Mouse (Mus musculus): Measurements from ENCODE around the gene Senp6. TPM values are rescaled to one million over a fixed set of nuclear protein-coding genes. Genes with fewer than 3 reads are reported as not detected.

Gene Senp6
- polyA plus RNA-seq, 1 experiment from 2014 or later = 48.5 TPM

DNA sequence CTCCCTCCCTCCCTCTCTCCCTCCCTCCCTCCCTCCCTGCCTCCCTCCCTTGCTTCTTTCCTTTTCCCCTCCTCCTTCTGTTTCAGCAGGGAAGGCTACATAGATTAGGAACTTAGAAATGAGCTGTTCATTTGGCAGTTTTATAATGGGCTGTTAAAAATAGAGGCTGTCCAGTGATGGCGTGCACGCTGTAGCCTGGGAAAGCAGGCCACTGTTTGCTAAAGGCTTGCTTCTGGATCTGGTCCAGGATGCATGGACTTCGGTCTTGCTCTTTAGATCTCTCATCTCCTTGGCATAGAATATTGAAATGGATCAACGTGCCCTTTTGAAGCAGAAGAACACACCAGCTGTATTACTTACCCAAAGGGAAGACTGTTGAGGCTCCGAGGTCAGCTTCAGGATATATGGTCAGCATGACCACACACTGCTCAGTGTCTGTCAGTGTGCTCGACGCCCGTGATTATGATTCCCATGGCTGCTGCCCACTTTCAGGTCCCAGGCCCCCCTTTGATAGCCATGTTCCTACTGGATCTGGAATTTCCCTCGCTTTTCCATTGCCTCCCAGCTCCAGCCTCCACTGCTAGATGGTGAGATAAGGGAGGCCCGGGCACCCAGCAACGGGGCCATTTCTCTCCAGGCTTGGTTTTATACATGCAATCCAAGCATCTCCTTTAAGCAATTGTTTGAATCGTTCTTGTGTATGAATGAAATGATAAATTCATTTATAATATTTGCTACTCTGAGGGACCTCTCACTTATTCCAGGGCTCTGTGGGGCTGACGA is 110.2 kb downstream of the Senp6 start:
- Histone ChIP-seq H3K27ac (ENCODE audit: low read length) (no peak overlapping the region), H3K4me2 (ENCODE audit: low read length) (no peak overlapping the region), H3K36me3 (ENCODE audit: control insufficient read depth, insufficient read depth) (no peaks in the 10 kb centered on the region), H3K9me3 (ENCODE audit: control insufficient read depth, low read length) (no peaks in the 10 kb centered on the region), H3K9ac (replicated peaks; ENCODE audit: low read depth, low read length) (no peak overlapping the region), H3K27me3 (replicated peaks; ENCODE audit: control insufficient read depth, insufficient read depth, low read length) (no peaks in the 10 kb centered on the region), H3K4me1 (replicated peaks; ENCODE audit: control insufficient read depth, insufficient read depth, low read length) (peaks cover 3% of the 10 kb centered on the region; the same call in 1 of the 2 replicates), H3K4me3 (replicated peaks; ENCODE audit: low read length) (no peak overlapping the region)
- 63% methylated on average over 13 of the region's 13 CpGs for WGBS
- ATAC-seq = no peak

DNA sequence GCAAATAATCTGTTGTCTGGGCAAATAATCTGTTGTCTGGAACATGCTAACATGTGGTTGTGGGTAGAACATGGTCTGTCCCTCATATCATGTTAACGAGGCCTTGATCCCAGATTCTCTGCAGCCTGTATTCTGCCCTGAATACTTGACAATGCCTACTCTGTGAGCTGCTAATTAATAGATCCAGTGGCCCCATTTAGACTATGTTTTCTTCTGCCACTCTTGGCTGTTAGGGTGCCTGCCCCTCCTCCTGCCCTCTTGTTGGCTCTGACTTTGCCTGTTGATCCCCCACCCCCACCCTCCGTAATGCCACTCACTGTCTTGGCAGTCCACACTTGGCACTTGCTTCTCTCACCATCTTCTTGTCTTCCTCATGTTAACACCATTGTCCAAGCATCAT is 112.0 kb downstream of the Senp6 start:
- WGBS = 23% methylated on average over 2 of the region's 2 CpGs
- peak; percentile 46; the same call in 1 of the 2 replicates for ATAC-seq

DNA sequence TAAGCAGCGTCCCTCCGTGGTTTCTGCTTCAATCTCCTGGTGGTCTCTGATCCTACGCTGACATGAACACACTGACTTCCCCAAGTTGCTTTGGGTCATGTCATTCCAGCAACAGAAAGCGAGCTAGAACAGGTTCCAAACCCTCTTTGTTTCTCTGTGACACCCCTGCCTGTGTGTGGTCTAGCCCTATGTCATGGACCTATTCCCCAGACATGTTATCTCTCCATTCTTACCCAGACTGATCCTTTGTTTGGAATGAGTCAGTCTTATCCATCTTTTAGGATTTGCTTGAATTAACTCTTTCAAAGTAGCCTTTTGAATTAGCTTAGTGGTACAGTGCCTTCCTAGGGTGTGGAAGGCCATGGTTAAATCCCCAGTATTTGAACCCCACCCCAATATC is 113.0 kb downstream of the Senp6 start:
- Histone ChIP-seq H3K27me3 (replicated peaks; ENCODE audit: control insufficient read depth, insufficient read depth, low read length) (no peaks in the 10 kb centered on the region), H3K9ac (replicated peaks; ENCODE audit: low read depth, low read length) (no peak overlapping the region), H3K36me3 (ENCODE audit: control insufficient read depth, insufficient read depth) (no peaks in the 10 kb centered on the region), H3K27ac (ENCODE audit: low read length) (no peak overlapping the region), H3K4me1 (replicated peaks; ENCODE audit: control insufficient read depth, insufficient read depth, low read length) (no peaks in the 10 kb centered on the region; the same call in none of the 2 replicates), H3K4me2 (ENCODE audit: low read length) (no peak overlapping the region), H3K4me3 (replicated peaks; ENCODE audit: low read length) (no peak overlapping the region), H3K9me3 (ENCODE audit: control insufficient read depth, low read length) (no peaks in the 10 kb centered on the region)
- 86% methylated on average over 4 of the region's 4 CpGs for WGBS
- ATAC-seq = no peak

More for the DNA sequence above, 112.0 kb downstream of the Senp6 start:
- peaks cover under 1% of the 10 kb centered on the region; the same call in 1 of the 2 replicates for H3K4me1 ChIP-seq (replicated peaks; ENCODE audit: control insufficient read depth, insufficient read depth, low read length)
- H3K27ac ChIP-seq (ENCODE audit: low read length) = no peak overlapping the region
- no peak overlapping the region for H3K4me2 ChIP-seq (ENCODE audit: low read length)
- no peak overlapping the region for H3K4me3 ChIP-seq (replicated peaks; ENCODE audit: low read length)
- H3K36me3 ChIP-seq (ENCODE audit: control insufficient read depth, insufficient read depth) = no peaks in the 10 kb centered on the region
- H3K9me3 ChIP-seq (ENCODE audit: control insufficient read depth, low read length) = no peaks in the 10 kb centered on the region
- no peak overlapping the region for H3K9ac ChIP-seq (replicated peaks; ENCODE audit: low read depth, low read length)
- H3K27me3 ChIP-seq (replicated peaks; ENCODE audit: control insufficient read depth, insufficient read depth, low read length) = no peaks in the 10 kb centered on the region

DNA sequence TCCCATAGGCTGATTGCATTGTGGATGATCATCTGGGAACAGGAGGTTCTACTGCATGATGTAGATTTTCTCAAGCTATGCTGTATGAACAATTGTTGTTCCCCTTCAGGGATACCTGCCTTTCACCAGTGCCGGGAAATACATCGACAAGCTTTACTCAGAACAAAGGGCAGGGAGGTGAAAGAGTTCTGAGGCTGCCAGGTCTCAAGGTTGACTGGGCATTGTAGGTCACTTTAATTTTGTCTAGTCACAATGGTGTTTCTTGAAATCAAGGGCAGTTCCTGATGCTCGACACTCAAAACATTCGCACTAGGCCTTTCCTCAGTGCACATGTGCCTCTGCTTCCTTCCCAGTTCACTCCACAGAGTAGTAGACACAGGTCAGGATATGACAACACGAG is 114.1 kb downstream of the Senp6 start:
- WGBS = 81% methylated on average over 5 of the region's 5 CpGs
- H3K4me3 ChIP-seq (replicated peaks; ENCODE audit: low read length) = no peak overlapping the region

DNA sequence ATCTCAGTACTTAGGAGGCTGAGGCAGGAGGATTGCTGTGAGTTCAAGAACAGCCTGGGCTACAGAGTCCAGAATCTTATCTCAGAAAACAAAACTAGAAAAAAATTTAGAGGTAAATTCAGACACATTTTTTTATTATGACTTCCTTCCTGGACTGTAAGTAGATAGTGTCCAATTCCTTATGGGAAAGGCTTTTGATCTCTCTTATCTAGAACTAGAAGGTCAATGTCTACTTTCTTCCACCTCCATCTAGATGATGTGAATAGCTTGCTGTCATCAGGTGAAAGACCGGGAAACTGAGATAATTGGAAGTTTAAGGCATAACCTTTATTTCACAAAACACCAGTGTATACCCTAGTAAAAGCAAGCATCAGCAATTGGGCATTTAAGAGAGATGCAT is 115.0 kb downstream of the Senp6 start:
- Histone ChIP-seq H3K36me3 (ENCODE audit: control insufficient read depth, insufficient read depth) (no peaks in the 10 kb centered on the region), H3K4me3 (replicated peaks; ENCODE audit: low read length) (no peak overlapping the region), H3K9me3 (ENCODE audit: control insufficient read depth, low read length) (no peaks in the 10 kb centered on the region), H3K27ac (ENCODE audit: low read length) (no peak overlapping the region), H3K4me2 (ENCODE audit: low read length) (no peak overlapping the region), H3K9ac (replicated peaks; ENCODE audit: low read depth, low read length) (no peak overlapping the region), H3K27me3 (replicated peaks; ENCODE audit: control insufficient read depth, insufficient read depth, low read length) (no peaks in the 10 kb centered on the region), H3K4me1 (replicated peaks; ENCODE audit: control insufficient read depth, insufficient read depth, low read length) (no peaks in the 10 kb centered on the region; the same call in none of the 2 replicates)
- WGBS = 92% methylated on average over 1 of the region's 1 CpGs
- no peak for ATAC-seq

More for the DNA sequence above, 114.1 kb downstream of the Senp6 start:
- H3K4me1 ChIP-seq (replicated peaks; ENCODE audit: control insufficient read depth, insufficient read depth, low read length) = no peaks in the 10 kb centered on the region; the same call in none of the 2 replicates
- ATAC-seq = no peak
- no peaks in the 10 kb centered on the region for H3K36me3 ChIP-seq (ENCODE audit: control insufficient read depth, insufficient read depth)
- no peak overlapping the region for H3K4me2 ChIP-seq (ENCODE audit: low read length)
- H3K9ac ChIP-seq (replicated peaks; ENCODE audit: low read depth, low read length) = no peak overlapping the region
- no peak overlapping the region for H3K27ac ChIP-seq (ENCODE audit: low read length)
- no peaks in the 10 kb centered on the region for H3K27me3 ChIP-seq (replicated peaks; ENCODE audit: control insufficient read depth, insufficient read depth, low read length)
- H3K9me3 ChIP-seq (ENCODE audit: control insufficient read depth, low read length) = no peaks in the 10 kb centered on the region

DNA sequence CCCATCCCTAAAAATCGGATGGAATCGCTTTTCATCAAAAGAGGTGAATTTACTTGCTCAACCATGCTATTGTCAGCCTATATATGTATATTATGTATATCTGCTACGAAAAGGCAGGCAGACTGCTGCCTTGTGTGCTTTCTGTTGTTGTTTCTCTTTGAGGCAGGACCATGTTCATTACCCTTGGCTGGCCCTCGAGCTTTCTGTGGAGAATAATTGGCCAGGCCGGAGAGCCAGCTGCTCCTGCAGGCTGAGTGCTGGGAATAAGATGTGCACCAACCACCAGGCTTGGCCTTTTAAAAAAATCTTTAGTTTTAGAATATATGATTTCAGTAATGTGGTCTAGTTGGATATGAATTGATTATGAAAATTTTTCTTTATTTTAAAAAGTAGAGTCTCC is 117.4 kb downstream of the Senp6 start:
- H3K27ac ChIP-seq (ENCODE audit: low read length) = no peak overlapping the region
- WGBS = 46% methylated on average over 5 of the region's 5 CpGs
- ATAC-seq = peak; percentile 39; the same call in 1 of the 2 replicates
- H3K27me3 ChIP-seq (replicated peaks; ENCODE audit: control insufficient read depth, insufficient read depth, low read length) = no peaks in the 10 kb centered on the region
- H3K4me3 ChIP-seq (replicated peaks; ENCODE audit: low read length) = no peak overlapping the region
- H3K4me1 ChIP-seq (replicated peaks; ENCODE audit: control insufficient read depth, insufficient read depth, low read length) = no peaks in the 10 kb centered on the region; the same call in 1 of the 2 replicates
- no peak overlapping the region for H3K9ac ChIP-seq (replicated peaks; ENCODE audit: low read depth, low read length)
- no peaks in the 10 kb centered on the region for H3K36me3 ChIP-seq (ENCODE audit: control insufficient read depth, insufficient read depth)
- no peaks in the 10 kb centered on the region for H3K9me3 ChIP-seq (ENCODE audit: control insufficient read depth, low read length)
- H3K4me2 ChIP-seq (ENCODE audit: low read length) = no peak overlapping the region

DNA sequence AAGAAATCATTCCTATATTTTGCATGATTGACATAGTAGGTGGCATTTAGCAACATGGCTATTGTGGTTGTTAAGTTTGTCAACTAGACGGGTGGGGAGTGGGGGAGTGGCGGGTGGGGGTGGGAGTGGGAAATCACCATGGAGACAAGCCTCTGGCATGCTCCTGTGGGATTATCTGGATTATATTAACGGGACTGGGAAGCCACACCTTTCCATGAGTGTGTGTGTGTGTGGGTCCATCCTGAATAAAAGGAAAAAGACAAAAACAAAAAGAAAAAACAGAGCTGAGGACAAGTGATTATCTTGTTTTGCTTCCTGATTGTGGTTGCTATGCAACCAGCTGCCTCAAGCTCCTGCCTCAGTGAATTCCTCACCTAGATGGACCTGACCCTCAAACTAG is 119.0 kb downstream of the Senp6 start:
- Histone ChIP-seq H3K9ac (replicated peaks; ENCODE audit: low read depth, low read length) (no peak overlapping the region), H3K4me2 (ENCODE audit: low read length) (no peak overlapping the region), H3K27ac (ENCODE audit: low read length) (no peak overlapping the region), H3K4me1 (replicated peaks; ENCODE audit: control insufficient read depth, insufficient read depth, low read length) (no peaks in the 10 kb centered on the region; the same call in 1 of the 2 replicates), H3K9me3 (ENCODE audit: control insufficient read depth, low read length) (no peaks in the 10 kb centered on the region), H3K27me3 (replicated peaks; ENCODE audit: control insufficient read depth, insufficient read depth, low read length) (no peaks in the 10 kb centered on the region), H3K36me3 (ENCODE audit: control insufficient read depth, insufficient read depth) (no peaks in the 10 kb centered on the region), H3K4me3 (replicated peaks; ENCODE audit: low read length) (no peak overlapping the region)
- 53% methylated on average over 3 of the region's 3 CpGs for WGBS
- no peak for ATAC-seq

DNA sequence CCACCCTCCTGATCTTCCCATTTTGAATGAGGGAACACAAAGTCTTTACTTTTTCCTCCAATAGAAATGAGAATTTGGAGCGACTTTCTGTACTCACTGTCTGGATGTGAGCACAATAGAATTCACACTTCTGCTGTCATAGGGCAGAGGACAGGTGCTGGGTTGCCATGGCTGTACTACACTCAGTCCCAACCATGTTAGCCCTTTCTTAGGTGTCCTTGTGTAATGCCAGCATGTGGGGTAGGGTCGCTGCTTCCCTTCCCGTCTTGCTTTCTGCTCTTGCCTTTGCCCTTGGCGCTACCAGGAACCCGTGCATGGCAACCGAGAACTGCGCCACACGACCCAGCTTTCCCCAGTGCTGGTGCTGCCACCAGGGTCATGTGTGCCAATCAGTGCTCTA is 120.0 kb downstream of the Senp6 start:
- no peak overlapping the region for H3K4me2 ChIP-seq (ENCODE audit: low read length)
- H3K9ac ChIP-seq (replicated peaks; ENCODE audit: low read depth, low read length) = no peak overlapping the region
- H3K9me3 ChIP-seq (ENCODE audit: control insufficient read depth, low read length) = no peaks in the 10 kb centered on the region
- WGBS = 86% methylated on average over 8 of the region's 8 CpGs
- no peak for ATAC-seq
- H3K27me3 ChIP-seq (replicated peaks; ENCODE audit: control insufficient read depth, insufficient read depth, low read length) = no peaks in the 10 kb centered on the region
- no peaks in the 10 kb centered on the region for H3K36me3 ChIP-seq (ENCODE audit: control insufficient read depth, insufficient read depth)
- no peak overlapping the region for H3K4me3 ChIP-seq (replicated peaks; ENCODE audit: low read length)
- no peaks in the 10 kb centered on the region; the same call in 1 of the 2 replicates for H3K4me1 ChIP-seq (replicated peaks; ENCODE audit: control insufficient read depth, insufficient read depth, low read length)
- H3K27ac ChIP-seq (ENCODE audit: low read length) = no peak overlapping the region

DNA sequence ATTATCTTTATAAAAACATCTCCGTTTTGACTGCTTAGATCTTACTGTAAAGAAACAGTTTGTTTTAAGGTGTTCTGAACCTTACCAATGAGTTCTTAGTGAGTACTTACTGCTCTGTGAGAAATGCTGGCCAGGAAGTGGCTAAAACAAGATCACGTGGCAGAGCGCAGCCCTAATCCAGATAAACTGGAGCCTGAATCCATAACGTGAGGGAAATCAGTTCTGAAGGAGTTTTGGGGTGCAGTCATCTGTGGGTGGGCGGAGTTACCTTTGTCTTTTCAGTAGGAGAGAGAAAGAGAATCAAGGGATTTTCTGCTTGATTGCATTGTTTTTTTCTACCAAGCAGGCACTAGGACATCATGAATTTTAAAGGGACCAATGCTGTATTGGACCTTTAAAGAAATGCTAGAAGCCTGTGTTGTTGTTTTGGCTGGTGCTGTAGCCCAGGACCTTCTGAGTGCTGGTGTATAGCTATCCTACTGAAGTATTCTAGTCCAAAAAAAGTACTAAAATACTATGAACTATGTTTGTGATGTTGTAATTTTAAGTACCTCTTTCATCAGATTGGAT is 121.7 kb downstream of the Senp6 start:
- Histone ChIP-seq H3K4me1 (replicated peaks; ENCODE audit: control insufficient read depth, insufficient read depth, low read length) (no peaks in the 10 kb centered on the region; the same call in 1 of the 2 replicates), H3K9me3 (ENCODE audit: control insufficient read depth, low read length) (no peaks in the 10 kb centered on the region), H3K36me3 (ENCODE audit: control insufficient read depth, insufficient read depth) (no peaks in the 10 kb centered on the region), H3K27ac (ENCODE audit: low read length) (no peak overlapping the region), H3K27me3 (replicated peaks; ENCODE audit: control insufficient read depth, insufficient read depth, low read length) (no peaks in the 10 kb centered on the region), H3K4me2 (ENCODE audit: low read length) (no peak overlapping the region), H3K9ac (replicated peaks; ENCODE audit: low read depth, low read length) (no peak overlapping the region), H3K4me3 (replicated peaks; ENCODE audit: low read length) (no peak overlapping the region)
- 21% methylated on average over 5 of the region's 5 CpGs for WGBS
- ATAC-seq = peak; percentile 77
